Mouse (Mus musculus) cerebral cortex, adult 2 months (tissue): Measurements from ENCODE around the gene H2-Aa.

Experiments
- WGBS: fragments of 180-500 bp; shearing (Covaris S2); methylation state at CpG from one replicate; pipeline ENCODE4 v1.1.7; 2018; 5-methylcytosine and 5-hydroxymethylcytosine counted together

The H2-Aa gene

DNA sequence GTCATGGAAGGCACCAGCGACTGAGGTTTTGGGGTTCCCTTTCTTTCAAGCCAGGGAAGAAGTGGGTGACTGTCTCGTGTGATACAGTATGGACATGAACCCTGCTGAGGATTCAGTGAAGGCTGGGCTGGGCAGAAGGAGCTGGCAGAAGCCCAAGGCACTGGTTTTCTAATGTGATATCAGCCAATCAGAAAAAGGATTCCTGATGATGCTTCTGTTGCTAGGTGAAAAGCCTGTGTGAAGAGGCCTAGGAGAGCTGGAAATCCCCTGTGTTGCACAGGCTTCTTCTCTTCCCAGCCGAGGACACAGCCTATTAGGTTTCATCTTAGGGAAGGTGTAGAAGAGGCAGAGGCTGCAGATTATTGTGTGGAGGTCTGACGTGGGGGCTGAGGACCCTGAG, 26.1 kb downstream of the H2-Aa start:
- 37% methylated on average over 4 of the region's 4 CpGs for WGBS

DNA sequence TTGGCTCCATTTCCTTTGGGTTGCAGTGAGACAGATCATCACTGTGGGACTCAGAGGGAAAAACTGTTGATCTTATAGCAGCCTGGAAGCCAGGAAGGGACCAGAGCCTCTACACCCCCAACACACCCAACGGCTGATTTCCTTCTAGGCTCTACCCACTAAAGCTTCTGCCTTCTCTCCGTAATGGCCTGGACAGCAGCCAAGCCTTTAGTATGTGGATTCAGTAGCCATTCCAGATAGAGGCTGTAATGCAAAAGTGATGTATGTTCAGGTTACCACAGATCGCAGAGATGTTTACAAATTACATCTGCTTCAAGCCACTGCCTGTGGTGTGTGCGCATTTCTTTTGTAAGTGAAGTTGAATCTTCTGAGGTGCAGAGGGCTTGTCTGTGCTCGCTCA, 27.1 kb downstream of the H2-Aa start:
- 63% methylated on average over 5 of the region's 5 CpGs for WGBS

GRCm38 (mm10) chr17:34257594-34258375, 29.8 kb downstream of the H2-Aa start, which contains the start of gene H2-Ab1:
Gene H2-Ab1 (plus strand): TSS chr17:34257689.
- 70% methylated on average over 11 of the region's 11 CpGs for WGBS

GRCm38 (mm10) chr17:34256501-34256900, 31.1 kb downstream of the H2-Aa start:
- WGBS, result 81% methylated on average over 5 of the region's 5 CpGs

DNA sequence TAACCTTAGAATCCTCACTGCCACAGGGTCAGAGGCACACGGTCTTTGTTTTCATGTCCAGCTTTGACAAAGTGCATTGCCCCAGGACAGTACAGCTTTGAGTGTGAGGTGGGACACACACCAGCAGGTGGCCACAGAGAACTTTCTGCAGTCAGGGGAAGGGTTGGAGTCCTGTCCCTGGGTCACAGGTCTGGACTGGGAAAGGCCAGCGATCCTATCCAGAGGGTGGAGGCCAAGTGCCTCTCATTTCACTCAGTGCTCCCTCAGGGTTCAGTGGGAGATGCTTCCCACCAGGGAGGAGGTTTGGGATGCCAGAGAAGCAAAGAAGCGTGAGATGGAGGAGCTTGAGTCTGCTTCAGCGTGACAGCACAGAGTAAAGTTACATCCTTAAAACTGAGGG, 36.0 kb downstream of the H2-Aa start:
- 61% methylated on average over 4 of the region's 4 CpGs for WGBS

- WGBS, result 14% methylated on average over 4 of the region's 4 CpGs
These were observed 37.7 kb downstream of the H2-Aa start for GRCm38 (mm10) chr17:34249878-34250277.

DNA sequence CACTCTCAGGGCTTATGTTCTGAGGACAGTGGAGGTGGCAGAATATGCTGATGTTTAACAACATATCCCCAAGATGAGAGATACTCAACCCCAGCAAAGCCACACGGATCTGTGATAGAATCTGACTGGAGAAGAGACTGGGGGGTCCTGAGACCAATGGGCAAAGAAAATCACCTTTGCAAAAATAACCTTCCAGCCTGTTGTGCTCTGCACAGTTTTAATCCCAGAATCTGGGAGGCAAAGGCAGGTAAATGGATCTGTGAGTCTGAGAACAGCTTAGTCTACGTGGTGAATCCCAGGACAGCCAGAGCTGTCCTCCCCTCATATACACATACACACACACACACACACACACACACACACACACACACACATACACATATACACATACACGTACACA, 38.3 kb downstream of the H2-Aa start:
- 45% methylated on average over 3 of the region's 3 CpGs for WGBS

DNA sequence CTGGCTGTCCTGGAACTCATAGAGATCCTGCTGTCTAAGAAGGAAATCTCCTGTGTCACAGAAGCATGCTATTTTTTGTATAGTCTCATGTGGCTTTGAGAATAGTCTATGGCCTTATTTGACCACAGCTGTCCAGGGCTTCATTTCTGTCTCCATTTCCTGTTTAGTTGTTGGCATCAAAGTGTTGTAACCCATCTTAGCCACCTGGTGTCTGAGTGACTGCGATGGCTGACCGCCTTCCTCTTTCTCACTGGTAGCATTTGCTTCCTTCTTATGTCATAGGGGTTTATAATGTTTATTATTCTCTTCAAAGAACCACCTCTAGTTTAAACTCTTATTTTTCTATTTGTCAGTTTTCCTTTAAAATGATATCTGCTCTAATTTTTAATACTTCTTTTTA, 38.9 kb downstream of the H2-Aa start:
- WGBS, result 79% methylated on average over 2 of the region's 2 CpGs

DNA sequence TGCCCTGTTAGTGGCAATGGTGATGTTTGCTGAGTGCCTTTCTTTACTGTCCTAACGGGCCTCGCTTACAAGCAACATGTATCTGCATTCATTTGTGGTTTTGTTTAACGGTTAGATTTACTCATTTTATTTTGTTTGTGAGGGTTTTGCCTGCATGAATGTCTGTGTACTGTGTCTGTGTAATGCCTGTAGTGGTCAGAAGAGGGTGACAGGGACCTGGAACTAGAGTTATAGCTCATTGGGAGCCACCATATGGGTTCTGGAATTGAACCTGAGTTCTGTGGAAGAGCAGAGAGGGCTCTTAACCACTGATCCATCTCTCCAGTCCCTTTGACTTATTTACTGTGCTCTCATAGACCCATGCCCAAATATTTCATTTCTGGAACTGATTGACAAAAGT, 40.6 kb downstream of the H2-Aa start:
- WGBS, result 88% methylated on average over 3 of the region's 3 CpGs

DNA sequence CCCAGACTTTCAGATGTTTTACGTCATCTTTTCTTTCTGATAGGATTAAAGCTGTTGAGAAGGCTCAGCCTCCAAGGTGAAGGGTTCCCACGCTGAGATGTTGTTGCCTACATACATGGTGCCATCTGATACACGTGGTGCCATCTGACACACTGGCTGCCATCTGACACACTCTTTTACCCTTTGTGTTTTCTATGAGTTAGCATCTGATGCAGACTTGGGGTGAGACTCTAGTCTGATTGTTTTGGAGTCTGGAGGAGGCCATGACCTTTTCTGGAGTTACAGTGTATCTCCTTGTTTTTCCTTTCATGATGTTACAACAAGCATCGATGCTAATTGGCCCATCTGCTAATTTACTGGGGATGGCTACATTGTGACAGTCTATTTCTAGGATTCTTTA, 43.0 kb downstream of the H2-Aa start:
- WGBS, result 80% methylated on average over 4 of the region's 4 CpGs

GRCm38 (mm10) chr17:34240916-34241315, 46.7 kb downstream of the H2-Aa start:
- WGBS, result 85% methylated on average over 6 of the region's 6 CpGs

DNA sequence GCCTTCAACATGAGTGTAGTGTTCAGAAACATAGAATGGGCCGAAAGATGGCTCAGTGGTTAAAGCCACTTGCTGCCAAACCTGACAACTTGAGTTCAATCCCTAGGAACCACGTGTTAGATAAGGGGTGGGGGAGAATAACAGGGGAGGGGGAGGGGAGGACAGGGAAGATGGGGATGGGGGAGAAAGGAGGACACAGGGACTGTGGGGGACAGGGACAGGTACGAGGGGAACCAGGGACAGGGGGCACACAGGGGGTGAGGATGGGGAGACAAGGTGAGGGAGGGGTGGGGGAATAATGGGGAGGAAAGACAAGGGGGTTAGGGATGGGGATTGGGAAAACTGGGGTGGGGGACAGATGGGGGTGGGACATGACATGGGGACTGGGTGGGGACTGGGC, 47.3 kb downstream of the H2-Aa start:
- 73% methylated on average over 3 of the region's 3 CpGs for WGBS

GRCm38 (mm10) chr17:34239601-34240041, 48.0 kb downstream of the H2-Aa start:
- 50% methylated on average over 10 of the region's 10 CpGs for WGBS

DNA sequence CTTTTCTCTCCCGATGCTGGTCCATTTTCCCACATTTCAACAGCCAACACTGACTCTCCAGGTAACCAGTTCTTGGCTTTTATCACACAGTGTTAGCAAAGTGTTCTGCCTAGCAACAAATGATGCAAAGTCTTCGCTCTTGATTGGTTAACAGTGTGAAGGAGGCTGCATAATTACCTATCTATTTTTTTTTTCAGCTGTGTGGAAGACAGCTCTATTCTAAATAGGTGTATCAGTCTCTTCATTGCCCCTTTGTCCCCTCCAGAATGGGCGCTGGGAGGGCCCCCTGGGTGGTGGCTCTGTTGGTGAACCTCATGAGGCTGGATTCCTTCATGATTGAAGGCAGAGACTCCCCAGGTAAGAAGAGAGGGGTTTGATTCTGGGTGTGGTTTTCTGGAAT, 48.9 kb downstream of the H2-Aa start, which contains the start of gene H2-Ob:
TSS of gene H2-Ob (plus strand) at position 198 of the 400 bp plus-strand sequence.
- 65% methylated on average over 3 of the region's 3 CpGs for WGBS

- 80% methylated on average over 3 of the region's 3 CpGs for WGBS
These were observed 49.9 kb downstream of the H2-Aa start for GRCm38 (mm10) chr17:34237741-34238140.

DNA sequence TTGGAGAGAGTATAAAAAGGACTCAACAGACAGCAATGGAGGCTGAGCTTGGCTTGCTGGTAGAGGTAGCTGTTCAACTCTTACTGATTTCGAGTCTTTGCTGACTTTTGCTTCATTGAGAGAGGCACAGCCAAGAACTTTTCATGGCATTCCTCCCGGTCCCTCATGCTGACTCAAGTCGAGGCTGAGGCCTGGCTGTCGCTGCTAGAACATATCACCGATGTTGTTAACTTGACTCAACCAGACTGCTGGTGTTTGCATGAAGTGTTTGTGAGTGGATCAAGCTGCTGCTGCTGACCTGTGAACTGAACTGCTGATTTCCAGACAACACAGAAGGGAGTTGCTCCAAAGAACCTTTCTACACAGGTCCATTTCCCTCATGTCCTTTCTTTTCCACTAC, 50.9 kb downstream of the H2-Aa start:
- WGBS, result 67% methylated on average over 5 of the region's 5 CpGs

DNA sequence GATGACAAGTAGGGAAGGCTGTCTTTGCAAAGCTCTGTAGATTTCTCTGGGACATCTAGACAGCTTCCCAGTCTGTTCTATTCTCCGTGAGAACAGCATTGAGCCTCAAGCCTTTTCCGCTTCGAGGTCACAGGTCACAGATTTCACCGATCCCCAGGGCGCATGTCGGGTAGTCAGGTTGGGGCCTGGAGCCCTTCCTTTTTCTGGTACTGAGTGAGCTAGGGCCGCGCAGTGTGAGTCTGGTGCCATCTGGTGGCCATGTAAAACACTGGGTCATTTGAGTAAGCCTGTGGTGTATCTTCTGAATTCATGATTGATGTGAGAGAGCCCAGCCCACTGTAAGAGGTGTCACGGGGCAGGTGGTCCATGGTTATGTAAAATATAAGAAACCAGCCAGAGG, 52.7 kb downstream of the H2-Aa start:
- WGBS, result 30% methylated on average over 9 of the region's 9 CpGs
